34 mouse cellular contexts compared by ENCODE assay signal in the genomic region with DNA sequence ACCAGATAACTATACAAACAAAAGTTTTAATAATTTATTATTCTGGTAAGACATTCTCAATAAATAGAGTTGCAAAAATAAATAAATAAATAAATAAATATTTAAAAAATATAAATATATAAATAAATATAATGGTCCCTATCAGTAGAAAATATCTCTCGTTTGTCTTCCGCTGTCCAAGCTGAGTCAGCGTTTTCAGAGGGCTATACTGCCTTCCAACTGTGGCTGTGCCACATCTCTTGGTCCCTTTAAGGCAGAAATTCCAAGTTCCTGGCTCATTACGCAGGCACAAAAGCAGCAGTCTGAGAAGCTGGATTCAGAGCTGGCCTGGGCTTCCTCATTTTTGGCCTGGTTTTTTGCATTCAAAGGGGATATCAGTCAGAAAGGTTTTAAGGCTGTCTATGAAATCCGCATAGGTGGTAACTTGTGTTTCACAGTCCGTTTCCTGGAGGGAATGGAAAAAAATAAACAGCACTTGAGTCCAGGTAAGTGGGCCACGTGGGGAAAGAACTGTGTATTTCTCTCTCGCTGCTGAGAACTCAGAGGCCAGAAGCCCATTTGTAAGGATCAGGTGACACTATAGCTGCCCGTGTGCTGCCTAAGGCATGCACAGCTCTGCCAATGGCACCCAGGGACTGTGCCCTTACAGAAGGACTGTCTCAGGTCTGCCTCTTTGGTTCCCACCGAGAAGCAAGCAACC. TPM values are rescaled to one million over a fixed set of nuclear protein-coding genes. Genes with fewer than 3 reads are reported as not detected.
DNase-seq lines count a peak whose midpoint lies in the region; ATAC-seq and TF ChIP-seq lines count a peak whose summit lies in the region.
"Had no signal": no experiment of that assay in that cellular context is flagged by ENCODE, and none has a peak within 500 bp of the region (broad histone marks: within the 10 kb centered on the region; RNA-seq: fewer than 3 reads in every experiment).

No protein-coding gene starts in this region.

- no peaks in the 10 kb centered on the region for H3K36me3 ChIP-seq in forebrain, embryonic 14.5 days (ENCODE audit: control insufficient read depth, insufficient read depth, low read length)
- no peaks in the 10 kb centered on the region for H3K36me3 ChIP-seq in forebrain, embryonic 16.5 days (ENCODE audit: control insufficient read depth, insufficient read depth)
- H3K36me3 ChIP-seq in MEL (ENCODE audit: control insufficient read depth in 1 of 2, insufficient read depth in 2 of 2, low read length in 2 of 2) = peaks cover 0 to 17% of the 10 kb centered on the region in 2 experiments; a peak in 2 of 4 replicates
- H3K36me3 ChIP-seq in lung, embryonic 15.5 days = no peaks in the 10 kb centered on the region
- H3K36me3 ChIP-seq: embryonic facial prominence, embryonic 15.5 days; heart, embryonic 12.5 days; liver, embryonic 15.5 days; neural tube, embryonic 12.5 days; stomach, embryonic 15.5 days had no signal

- peak; percentile 15 for DNase-seq in forebrain, embryonic 14.5 days (ENCODE audit: low spot score)
- peak; percentile 17 for DNase-seq in MEL (ENCODE audit: low read depth, low spot score)
- DNase-seq in lung, postnatal 36 days = peak; percentile 76
- DNase-seq in T-cell, adult 2 months (ENCODE audit: low spot score) = no peak
- no peak for DNase-seq in adrenal gland, postnatal 25 days
- DNase-seq: cerebellum, adult 11-12 months; cerebellum, postnatal 14 days; forebrain, postnatal 0 days; gastrocnemius, postnatal 14 days; heart, adult 11 months; heart, postnatal 10 days; kidney, adult 11 months; kidney, postnatal 4 days; layer of hippocampus, adult 9-11 months; liver; midbrain, embryonic 14.5 days; right cerebral cortex, postnatal 14 days; thymus, adult 18-20 months; thymus, postnatal 36 days had no signal

- TF ChIP-seq RAD21 in MEL (IDR thresholded peaks at IDR 0.05; ENCODE audit: low read depth, low read length) = no peak

- no peak for TF ChIP-seq CTCF in MEL (IDR thresholded peaks at IDR 0.05 in 2 of 3, conservative IDR thresholded peaks at IDR 0.05 in 1 of 3; ENCODE audit: control insufficient read depth in 1 of 3, insufficient read depth in 1 of 3, low read depth in 2 of 3, low read length in 3 of 3, poor library complexity in 1 of 3, severe bottlenecking in 1 of 3)

- no peak overlapping the region for H3K27ac ChIP-seq in forebrain, embryonic 14.5 days (ENCODE audit: low read depth, low read length)
- no peak overlapping the region for H3K27ac ChIP-seq in forebrain, embryonic 16.5 days (ENCODE audit: low read length)
- H3K27ac ChIP-seq in MEL (ENCODE audit: control insufficient read depth, low read depth, low read length) = no peak overlapping the region
- peak overlapping the region; percentile 75 for H3K27ac ChIP-seq in lung, embryonic 15.5 days
- H3K27ac ChIP-seq: embryonic facial prominence, embryonic 15.5 days; liver, embryonic 15.5 days; neural tube, embryonic 12.5 days; stomach, embryonic 15.5 days had no signal

- H3K4me2 ChIP-seq in forebrain, embryonic 14.5 days (ENCODE audit: low read length) = no peak overlapping the region
- H3K4me2 ChIP-seq in forebrain, embryonic 16.5 days (ENCODE audit: low read length) = no peak overlapping the region
- H3K4me2 ChIP-seq in lung, embryonic 15.5 days = no peak overlapping the region
- H3K4me2 ChIP-seq: embryonic facial prominence, embryonic 15.5 days; heart, embryonic 12.5 days; liver, embryonic 15.5 days; neural tube, embryonic 12.5 days; stomach, embryonic 15.5 days had no signal

- H3K9ac ChIP-seq in forebrain, embryonic 14.5 days (ENCODE audit: low read length) = no peak overlapping the region
- H3K9ac ChIP-seq in forebrain, embryonic 16.5 days (replicated peaks; ENCODE audit: low read depth, low read length) = no peak overlapping the region
- H3K9ac ChIP-seq in MEL (ENCODE audit: control insufficient read depth, low read depth, low read length, poor library complexity, severe bottlenecking) = no peak overlapping the region
- no peak overlapping the region for H3K9ac ChIP-seq in lung, embryonic 15.5 days
- H3K9ac ChIP-seq: embryonic facial prominence, embryonic 15.5 days; forebrain, postnatal 0 days; heart, embryonic 12.5 days; liver, embryonic 15.5 days; neural tube, embryonic 12.5 days; stomach, embryonic 15.5 days had no signal

- TF ChIP-seq POLR2A in MEL (IDR thresholded peaks at IDR 0.05; ENCODE audit: control insufficient read depth in 1 of 2, insufficient read depth in 1 of 2, low read depth in 1 of 2, low read length in 2 of 2, poor library complexity in 1 of 2) = no peak

- no peaks in the 10 kb centered on the region for H3K27me3 ChIP-seq in forebrain, embryonic 14.5 days (replicated peaks; ENCODE audit: control insufficient read depth, insufficient read depth, low read length)
- H3K27me3 ChIP-seq in forebrain, embryonic 16.5 days (replicated peaks; ENCODE audit: control insufficient read depth, insufficient read depth, low read length) = no peaks in the 10 kb centered on the region
- peaks cover 0 to 2% of the 10 kb centered on the region in 2 experiments; a peak in 1 of 4 replicates for H3K27me3 ChIP-seq in MEL (ENCODE audit: control insufficient read depth in 1 of 2, insufficient read depth in 2 of 2, low read length in 2 of 2)
- no peaks in the 10 kb centered on the region for H3K27me3 ChIP-seq in lung, embryonic 15.5 days
- H3K27me3 ChIP-seq: heart, embryonic 12.5 days; liver, embryonic 15.5 days; neural tube, embryonic 12.5 days; stomach, embryonic 15.5 days had no signal

- ATAC-seq in forebrain, embryonic 14.5 days = no peak
- ATAC-seq in forebrain, embryonic 16.5 days = no peak
- 0 out of 2 replicates have a peak, but pooled peaks have one; percentile 33 for ATAC-seq in lung, embryonic 15.5 days (ENCODE audit: borderline replicate concordance, extremely low read depth, low FRiP score, low TSS enrichment)
- no peak for ATAC-seq in megakaryocyte progenitor cell, adult 5-6 weeks (replicated peaks; ENCODE audit: poor library complexity)
- ATAC-seq: forebrain, postnatal 0 days had no signal

- H3K79me2 ChIP-seq in MEL (ENCODE audit: control insufficient read depth, insufficient read depth, low read length, poor library complexity) = no peaks in the 10 kb centered on the region

- no peak for TF ChIP-seq EP300 in MEL (IDR thresholded peaks at IDR 0.05; ENCODE audit: low read depth in 1 of 2, low read length in 2 of 2)

- H3K4me3 ChIP-seq in forebrain, embryonic 14.5 days (ENCODE audit: low read depth, low read length) = no peak overlapping the region
- no peak overlapping the region for H3K4me3 ChIP-seq in forebrain, embryonic 16.5 days (replicated peaks; ENCODE audit: low read length)
- no peak overlapping the region for H3K4me3 ChIP-seq in MEL (ENCODE audit: control insufficient read depth in 1 of 2, insufficient read depth in 1 of 2, low read depth in 2 of 2, low read length in 2 of 2)
- no peak overlapping the region for H3K4me3 ChIP-seq in lung, embryonic 15.5 days
- H3K4me3 ChIP-seq: embryonic facial prominence, embryonic 15.5 days; heart, embryonic 12.5 days; liver, embryonic 15.5 days; megakaryocyte, embryonic 14.5 days; neural tube, embryonic 12.5 days; stomach, embryonic 15.5 days had no signal

- no peaks in the 10 kb centered on the region for H3K4me1 ChIP-seq in forebrain, embryonic 14.5 days (ENCODE audit: control insufficient read depth, insufficient read depth, low read length)
- no peaks in the 10 kb centered on the region for H3K4me1 ChIP-seq in forebrain, embryonic 16.5 days (replicated peaks; ENCODE audit: control insufficient read depth, insufficient read depth, low read length)
- peaks cover 8 to 27% of the 10 kb centered on the region in 2 experiments; a peak in 3 of 4 replicates for H3K4me1 ChIP-seq in MEL (ENCODE audit: control insufficient read depth in 1 of 2, insufficient read depth in 2 of 2, low read length in 2 of 2)
- H3K4me1 ChIP-seq in lung, embryonic 15.5 days = peaks cover 41% of the 10 kb centered on the region; the same call in 1 of the 2 replicates
- H3K4me1 ChIP-seq: embryonic facial prominence, embryonic 15.5 days; neural tube, embryonic 12.5 days had no signal

- no peaks in the 10 kb centered on the region for H3K9me3 ChIP-seq in forebrain, embryonic 14.5 days (replicated peaks; ENCODE audit: control insufficient read depth, low read length)
- H3K9me3 ChIP-seq in forebrain, embryonic 16.5 days (ENCODE audit: control insufficient read depth, low read length) = no peaks in the 10 kb centered on the region
- H3K9me3 ChIP-seq in MEL (replicated peaks; ENCODE audit: insufficient read depth, low read length) = no peaks in the 10 kb centered on the region
- no peaks in the 10 kb centered on the region for H3K9me3 ChIP-seq in lung, embryonic 15.5 days
- H3K9me3 ChIP-seq: embryonic facial prominence, embryonic 15.5 days; heart, embryonic 12.5 days; liver, embryonic 15.5 days; megakaryocyte, embryonic 14.5 days; neural tube, embryonic 12.5 days; stomach, embryonic 15.5 days had no signal

- WGBS in forebrain, embryonic 14.5 days = 81% methylated on average over 10 of the region's 10 CpGs
- WGBS in forebrain, embryonic 16.5 days = 77% methylated on average over 10 of the region's 10 CpGs
- 51% methylated on average over 10 of the region's 10 CpGs for WGBS in lung, embryonic 15.5 days

RNA-seq across cellular contexts. Expression of a gene that starts 2.1 kb away (rescaled TPM):
- polyA plus RNA-seq in forebrain, embryonic 14.5 days (2014; fragmentation: Nextera tagmentation; extraction: Ambion mirVana) = not detected in 2 replicates
- polyA plus RNA-seq in forebrain, embryonic 16.5 days (2015; fragmentation: Nextera tagmentation; extraction: Ambion mirVana) = not detected in 2 replicates
- not detected in 2 replicates for total RNA-seq in MEL (2012; rRNA removed)
- under 1 TPM in 1 of 2 experiments, not detected in 1; 0.15 TPM for polyA plus RNA-seq in MEL (2012; ENCODE audit: insufficient read depth in 1 of 2, insufficient read length in 2 of 2, low read depth in 1 of 2, low replicate concordance in 2 of 2, missing spikeins in 1 of 2)
- 0.55 and 0.70 TPM in 2 replicates for polyA plus RNA-seq in lung, embryonic 15.5 days (2015; fragmentation: Nextera tagmentation; extraction: Ambion mirVana)
- not detected in 2 replicates for total RNA-seq in megakaryocyte progenitor cell, adult 5-6 weeks (2015)
- not detected in 2 replicates for total RNA-seq in megakaryocyte progenitor cell, adult 5-6 weeks (2017)
- not detected in 2 replicates for total RNA-seq in adrenal gland, postnatal 25 days (2021)
- total RNA-seq: adrenal gland, postnatal 4 days; forebrain, postnatal 0 days; gastrocnemius, postnatal 14 days; heart, postnatal 10 days; left cerebral cortex, adult 18-20 months; left cerebral cortex, postnatal 36 days had no signal
- polyA plus RNA-seq: embryonic facial prominence, embryonic 15.5 days; forebrain, postnatal 0 days; heart, embryonic 12.5 days; hindbrain, embryonic 11.5 days; kidney, embryonic 16.5 days; liver, embryonic 15.5 days; midbrain, embryonic 14.5 days; neural tube, embryonic 12.5 days; spleen, adult 2 months had no signal

RNA-seq across cellular contexts. Expression of a gene that starts 19.7 kb away (rescaled TPM):
- not detected in 2 replicates for polyA plus RNA-seq in forebrain, embryonic 14.5 days (2014; fragmentation: Nextera tagmentation; extraction: Ambion mirVana)
- polyA plus RNA-seq in forebrain, embryonic 16.5 days (2015; fragmentation: Nextera tagmentation; extraction: Ambion mirVana) = not detected in 2 replicates
- total RNA-seq in MEL (2012; rRNA removed) = not detected in 2 replicates
- polyA plus RNA-seq in MEL (2012; ENCODE audit: insufficient read depth in 1 of 2, insufficient read length in 2 of 2, low read depth in 1 of 2, low replicate concordance in 2 of 2, missing spikeins in 1 of 2) = not detected
- not detected in 2 replicates for polyA plus RNA-seq in lung, embryonic 15.5 days (2015; fragmentation: Nextera tagmentation; extraction: Ambion mirVana)
- not detected in 2 replicates for total RNA-seq in megakaryocyte progenitor cell, adult 5-6 weeks (2015)
- not detected in 2 replicates for total RNA-seq in megakaryocyte progenitor cell, adult 5-6 weeks (2017)
- total RNA-seq in adrenal gland, postnatal 25 days (2021) = not detected in 2 replicates
- total RNA-seq: adrenal gland, postnatal 4 days; forebrain, postnatal 0 days; gastrocnemius, postnatal 14 days; heart, postnatal 10 days; left cerebral cortex, adult 18-20 months; left cerebral cortex, postnatal 36 days had no signal
- polyA plus RNA-seq: embryonic facial prominence, embryonic 15.5 days; forebrain, postnatal 0 days; heart, embryonic 12.5 days; hindbrain, embryonic 11.5 days; kidney, embryonic 16.5 days; liver, embryonic 15.5 days; midbrain, embryonic 14.5 days; neural tube, embryonic 12.5 days; spleen, adult 2 months; stomach, embryonic 15.5 days had no signal

RNA-seq across cellular contexts. Expression of a gene that starts 56.2 kb away (rescaled TPM):
- 22.1 and 32.4 TPM in 2 replicates for polyA plus RNA-seq in forebrain, embryonic 14.5 days (2014; fragmentation: Nextera tagmentation; extraction: Ambion mirVana)
- 38.5 and 40.9 TPM in 2 replicates for polyA plus RNA-seq in forebrain, embryonic 16.5 days (2015; fragmentation: Nextera tagmentation; extraction: Ambion mirVana)
- 3.2 and 7.9 TPM in 2 replicates for total RNA-seq in MEL (2012; rRNA removed)
- polyA plus RNA-seq in MEL (2012; ENCODE audit: insufficient read depth in 1 of 2, insufficient read length in 2 of 2, low read depth in 1 of 2, low replicate concordance in 2 of 2, missing spikeins in 1 of 2) = 1 to 10 TPM in 1 of 2 experiments, not detected in 1; 2.8 TPM
- 0.44 and 0.46 TPM in 2 replicates for polyA plus RNA-seq in lung, embryonic 15.5 days (2015; fragmentation: Nextera tagmentation; extraction: Ambion mirVana)
- total RNA-seq in megakaryocyte progenitor cell, adult 5-6 weeks (2015) = 0.86 and 3.2 TPM in 2 replicates
- total RNA-seq in megakaryocyte progenitor cell, adult 5-6 weeks (2017) = 1.2 and 3.5 TPM in 2 replicates
- total RNA-seq in adrenal gland, postnatal 25 days (2021) = 3.0 and 3.9 TPM in 2 replicates

Comparison
In these comparisons a context has a peak if more than half of its experiments do, and no peak if none do; other contexts are left out.
1. DNase-seq: peak in forebrain, embryonic 14.5 days (single experiment), MEL (single experiment) and lung, postnatal 36 days (single experiment); none in T-cell, adult 2 months (single experiment) and adrenal gland, postnatal 25 days (single experiment).